Mouse (Mus musculus) kidney, adult 18-20 months (tissue): Measurements from ENCODE around the gene Pgap1.
A peak's percentile ranks its signal among the peaks of the same experiment; 100 is the strongest.

Experiments used
- DNase-seq: peaks from one replicate; pipeline ENCODE4 v3.0.0; 2021

The Pgap1 gene

DNA sequence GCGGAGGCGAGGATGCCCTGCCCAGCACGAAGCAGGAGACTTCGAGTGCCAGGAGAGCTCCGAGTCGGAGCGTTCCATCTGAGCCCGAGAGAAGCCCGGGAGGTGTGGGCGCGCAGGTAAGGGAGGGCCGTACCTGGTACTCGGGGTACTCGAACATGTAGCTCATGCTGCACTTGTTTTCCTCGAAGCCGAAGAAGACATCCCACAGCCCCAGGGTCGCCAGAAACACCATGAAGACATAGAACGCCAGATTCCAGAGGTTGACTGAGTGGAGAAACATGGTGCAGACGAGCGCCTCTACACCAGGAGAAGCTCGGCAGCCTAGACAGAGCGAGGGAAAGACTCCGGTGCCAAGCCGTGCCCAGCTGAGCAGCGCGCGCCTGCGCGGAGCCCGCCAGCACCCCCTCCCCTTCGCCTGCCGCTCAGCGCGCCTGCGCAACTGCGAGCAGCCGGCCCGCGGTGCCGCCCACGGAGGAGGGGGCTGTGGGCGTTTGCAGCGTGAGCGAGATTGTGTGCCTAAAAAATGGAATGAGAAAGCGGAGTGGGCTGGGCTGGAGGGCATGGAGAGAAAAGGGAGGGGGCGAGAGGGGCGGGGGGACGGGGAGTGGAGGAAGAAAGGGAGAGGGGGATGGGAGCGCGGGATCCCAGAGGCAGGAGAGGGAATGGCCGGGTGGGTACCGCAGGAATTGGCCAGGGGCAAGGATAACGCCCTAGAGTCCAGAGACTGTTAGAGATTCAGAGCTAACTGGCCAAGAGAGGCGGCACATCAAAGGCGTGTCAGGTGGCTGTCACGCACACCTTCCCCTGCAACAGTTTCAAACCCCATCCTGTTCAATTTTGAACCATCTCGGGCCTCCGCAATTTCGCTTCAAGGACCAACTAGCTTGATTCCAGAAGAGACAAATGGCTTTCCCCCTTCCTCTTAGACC is at the start of gene Pgap1:
TSS of gene Pgap1 (minus strand) at position 384 of the 929 bp plus-strand sequence.
- DNase-seq, result peak; percentile 88

DNA sequence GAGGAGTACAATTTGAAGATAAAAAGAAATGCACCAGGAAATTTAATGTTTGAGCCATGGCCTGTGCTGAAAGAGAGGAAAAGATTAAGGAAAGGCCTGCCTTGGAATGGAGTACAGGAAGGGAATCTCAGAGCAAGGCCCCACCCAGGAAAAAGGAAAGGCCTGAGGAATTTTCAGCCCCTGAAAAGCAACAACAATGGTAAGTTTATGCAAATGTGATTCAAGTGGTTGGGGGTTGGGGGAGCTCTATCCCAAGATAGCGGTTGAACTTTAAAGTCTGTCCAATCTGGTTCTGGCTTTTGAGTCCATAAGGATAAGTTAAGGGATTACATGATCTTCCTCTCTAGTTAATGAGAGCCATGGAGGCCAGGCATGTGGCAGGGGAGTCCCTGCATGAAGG is 49.5 kb upstream of the Pgap1 start:
- no peak for DNase-seq

DNA sequence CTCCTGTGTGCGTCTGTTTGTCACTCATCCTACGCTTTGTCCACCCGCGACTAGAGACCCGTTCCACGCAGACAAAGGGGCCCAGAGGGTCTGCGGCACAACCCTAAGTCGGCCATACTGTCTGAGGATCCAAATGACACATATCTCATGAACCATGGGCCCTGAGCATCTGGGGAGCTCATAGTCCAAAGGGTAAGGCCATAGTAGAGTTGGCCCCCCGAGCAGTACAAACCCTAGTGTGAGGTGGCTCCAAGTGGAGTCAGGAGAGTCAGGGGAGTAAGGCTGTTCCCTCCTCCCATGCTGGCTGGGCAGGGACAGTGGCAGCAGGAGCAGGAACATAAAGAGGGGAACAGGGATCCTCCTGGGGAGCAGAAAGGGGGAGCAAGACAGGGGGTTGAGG is 44.2 kb upstream of the Pgap1 start:
- no peak for DNase-seq

DNA sequence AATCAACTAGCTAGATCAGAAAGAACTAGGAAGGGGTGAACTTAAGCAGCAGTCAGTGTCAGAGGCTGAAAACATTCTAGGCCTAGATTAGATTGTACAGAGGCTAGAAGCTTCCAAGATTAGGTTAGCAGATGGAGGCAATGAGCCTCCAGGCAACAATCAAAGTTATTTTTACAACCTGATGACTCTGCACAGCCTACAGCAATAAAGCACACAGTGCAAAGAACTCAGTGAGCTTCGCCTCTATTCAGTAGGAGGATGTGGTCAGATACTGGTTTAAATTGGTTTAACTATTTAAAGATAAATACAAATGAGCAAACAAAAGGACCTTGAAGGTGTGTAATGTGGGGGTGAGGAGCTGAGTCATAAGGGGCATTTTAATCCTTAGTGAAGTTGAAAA is 42.8 kb upstream of the Pgap1 start:
- DNase-seq, result no peak

DNA sequence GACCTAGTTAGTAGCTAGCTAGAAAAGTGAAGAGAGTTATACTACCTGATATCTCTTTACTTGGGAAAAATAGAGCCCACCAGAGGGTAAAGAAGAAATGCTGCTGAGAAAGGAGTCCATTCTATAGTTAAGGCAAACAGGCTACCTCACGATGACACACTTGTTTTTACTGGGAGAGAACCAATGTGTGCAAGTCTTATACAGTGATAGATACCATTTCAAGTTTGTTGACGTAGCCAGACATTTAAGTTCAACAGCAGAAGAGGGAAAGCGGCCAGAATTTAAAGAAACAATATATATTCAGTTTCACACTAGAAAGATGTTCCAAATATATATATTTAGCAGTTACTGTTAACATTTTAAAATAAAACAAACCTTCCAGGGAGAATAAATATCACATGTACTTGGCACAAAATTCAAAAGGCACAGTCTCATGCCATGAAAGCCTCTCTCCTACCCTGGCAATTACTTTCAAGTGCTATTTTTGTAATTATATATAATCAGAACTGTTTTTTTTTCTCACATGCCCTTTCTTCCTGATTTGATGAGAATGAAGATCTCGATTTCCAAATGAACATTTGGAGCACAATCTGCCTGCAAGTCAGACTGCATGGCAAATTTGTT is 40.2 kb upstream of the Pgap1 start:
- no peak for DNase-seq

DNA sequence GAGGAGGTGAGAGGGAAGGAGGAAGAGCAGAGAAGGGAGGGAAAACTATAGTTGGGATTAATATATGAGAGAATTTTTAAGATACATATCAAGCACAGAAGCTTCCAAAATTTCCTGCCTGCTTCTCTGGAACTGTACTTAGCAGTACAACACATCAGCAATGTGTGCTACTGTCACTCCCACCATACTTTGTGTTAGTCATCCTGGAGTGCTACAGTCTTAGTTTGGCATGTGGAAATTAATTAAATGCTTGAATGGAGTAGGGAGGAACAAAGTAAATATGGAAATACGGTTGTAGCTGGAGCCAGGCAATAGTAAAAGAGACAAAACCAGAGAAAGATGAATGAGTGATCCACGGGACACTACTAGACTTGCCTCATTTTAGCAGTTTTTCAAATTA is 38.7 kb upstream of the Pgap1 start:
- DNase-seq, result no peak

DNA sequence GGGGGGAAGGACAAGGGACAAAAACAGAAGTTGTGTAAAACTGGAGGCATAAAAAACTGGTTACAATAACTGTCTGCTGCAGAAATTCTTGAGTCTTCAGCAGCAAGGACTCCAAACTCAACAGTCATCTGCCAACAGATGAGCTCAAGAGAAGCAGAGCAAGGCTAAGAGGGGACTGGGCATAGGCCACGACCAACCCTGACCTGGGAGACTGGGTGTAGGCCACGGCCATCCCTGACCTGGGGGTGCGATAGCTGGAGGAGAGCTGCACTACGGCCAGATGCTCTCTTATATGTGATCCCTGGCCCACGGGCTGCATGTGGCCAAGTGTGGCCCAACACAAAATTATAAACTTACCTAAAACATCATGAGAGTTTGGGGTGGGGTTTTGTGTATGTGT is 29.6 kb upstream of the Pgap1 start:
- no peak for DNase-seq

DNA sequence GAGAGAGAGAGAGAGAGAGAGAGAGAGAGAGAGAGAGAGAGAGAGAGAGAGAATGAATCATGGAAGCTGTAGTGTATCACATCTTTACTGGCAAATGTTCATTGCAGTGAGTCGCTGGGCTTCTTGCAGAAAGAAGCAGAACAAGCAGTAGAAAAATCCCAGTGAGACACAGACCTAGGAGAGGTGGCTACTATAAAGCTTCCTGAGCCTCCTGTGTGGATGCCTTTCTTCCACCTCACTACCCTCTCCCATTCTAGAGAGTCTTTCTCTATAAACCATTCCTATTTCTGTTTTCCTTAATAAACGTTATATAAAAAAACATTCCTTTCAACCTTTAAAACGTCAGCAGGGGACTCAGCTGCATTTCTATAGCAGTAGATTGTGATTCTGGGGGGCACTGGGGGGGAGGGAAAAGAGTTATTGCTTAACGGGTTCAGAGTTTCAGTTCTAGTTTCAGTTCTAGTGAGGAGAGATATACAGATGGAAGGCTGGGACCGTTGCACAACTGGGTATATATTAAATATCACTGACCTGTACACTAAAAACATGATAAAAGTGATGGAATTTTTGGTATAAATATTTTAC is 28.6 kb upstream of the Pgap1 start:
- DNase-seq, result no peak

DNA sequence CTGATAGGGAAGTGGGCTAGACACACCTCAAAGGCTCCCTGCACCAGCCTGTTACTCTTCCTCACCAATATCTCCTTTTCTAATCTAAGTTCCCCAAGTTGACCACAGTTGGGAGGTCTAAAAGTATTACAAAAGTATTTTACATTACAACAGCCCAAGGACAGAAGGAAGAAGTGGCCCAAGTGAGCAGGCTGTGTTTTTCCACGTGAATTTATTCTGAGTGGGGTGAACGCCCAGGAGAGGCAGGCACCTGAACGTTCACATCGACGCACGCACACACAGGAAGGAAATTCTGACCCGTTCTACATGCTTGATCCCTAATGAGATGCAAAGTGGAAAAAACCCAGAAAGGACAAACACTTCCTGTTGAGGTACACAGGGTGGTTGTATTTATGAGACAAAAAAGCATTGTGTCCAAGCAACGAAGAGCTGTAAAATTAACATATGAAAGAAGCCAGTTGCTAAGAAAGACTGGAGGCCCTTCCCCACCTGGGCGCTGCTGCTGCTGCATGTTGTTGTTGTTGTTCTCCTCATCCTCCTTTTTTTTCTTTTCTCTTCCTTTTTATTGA is 27.9 kb upstream of the Pgap1 start:
- peak; percentile 5 for DNase-seq

DNA sequence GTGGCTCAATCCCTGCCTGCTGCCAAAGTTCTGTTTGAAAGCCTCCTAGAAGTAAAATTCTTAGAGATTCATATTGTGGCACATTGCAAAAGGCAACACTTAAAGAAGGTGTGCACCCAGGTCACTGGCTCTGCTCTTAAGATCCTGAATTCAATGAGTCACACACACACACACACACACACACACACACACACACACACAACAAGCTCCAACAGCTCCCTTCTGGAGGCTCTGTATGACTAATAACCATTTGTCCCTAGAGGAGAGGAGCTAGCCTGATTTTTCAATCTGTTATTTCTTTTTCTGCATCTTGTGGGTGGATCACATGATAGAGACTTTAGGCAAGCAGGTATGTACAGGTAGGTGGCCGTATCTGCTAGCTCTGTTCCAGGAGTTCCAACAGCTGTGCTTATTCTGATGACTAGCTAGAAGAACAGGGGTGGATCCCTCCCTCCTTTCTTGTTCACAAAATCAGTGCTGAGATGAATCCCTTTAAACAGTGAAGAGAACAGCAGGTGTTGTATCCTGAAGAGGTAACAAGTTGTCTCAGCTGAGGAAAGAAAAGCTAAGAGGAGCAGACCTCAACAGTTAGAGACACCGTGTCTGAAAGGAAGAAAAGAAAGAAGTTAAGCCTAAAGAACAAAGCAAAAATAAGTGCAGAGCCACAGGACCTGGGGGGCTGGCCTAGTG is 27.2 kb upstream of the Pgap1 start:
- DNase-seq, result no peak

DNA sequence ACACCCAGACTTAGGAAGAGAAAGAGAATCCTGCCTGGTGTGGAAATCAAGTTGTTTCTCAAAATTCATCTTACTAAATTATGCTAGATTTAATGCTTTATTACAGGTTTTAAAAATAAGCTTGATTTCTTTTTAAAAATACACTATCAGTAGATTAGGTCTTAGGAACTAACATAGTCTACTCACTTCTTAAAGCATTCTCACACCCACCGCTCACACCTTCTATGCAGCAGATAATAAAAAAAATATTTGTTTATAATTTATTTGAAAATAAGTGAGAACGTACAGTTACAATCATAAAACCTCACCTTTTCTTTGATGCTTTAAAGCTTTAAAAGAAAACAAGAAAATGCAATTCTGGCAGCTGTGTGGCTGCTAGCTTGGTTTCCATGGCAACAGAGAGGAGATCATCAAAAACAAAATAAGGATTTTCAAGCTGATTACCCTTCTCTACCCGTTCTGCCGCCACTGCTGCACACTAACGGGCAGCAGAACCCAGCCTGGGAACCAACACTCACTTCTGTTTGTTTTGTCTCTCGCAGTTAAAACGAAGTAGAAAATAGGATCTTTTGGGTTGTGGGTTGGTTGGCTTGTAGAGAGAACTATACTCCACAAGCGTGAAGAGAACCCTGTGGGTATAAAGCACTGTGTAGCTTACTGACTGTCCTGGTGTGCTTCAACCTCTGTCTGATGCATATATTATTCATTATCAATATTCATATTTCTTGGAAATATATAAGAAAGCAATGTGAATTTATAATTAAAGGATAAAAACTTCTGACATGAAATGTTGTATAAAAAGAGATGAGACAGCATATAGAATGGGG is 21.1 kb upstream of the Pgap1 start:
- DNase-seq, result no peak

DNA sequence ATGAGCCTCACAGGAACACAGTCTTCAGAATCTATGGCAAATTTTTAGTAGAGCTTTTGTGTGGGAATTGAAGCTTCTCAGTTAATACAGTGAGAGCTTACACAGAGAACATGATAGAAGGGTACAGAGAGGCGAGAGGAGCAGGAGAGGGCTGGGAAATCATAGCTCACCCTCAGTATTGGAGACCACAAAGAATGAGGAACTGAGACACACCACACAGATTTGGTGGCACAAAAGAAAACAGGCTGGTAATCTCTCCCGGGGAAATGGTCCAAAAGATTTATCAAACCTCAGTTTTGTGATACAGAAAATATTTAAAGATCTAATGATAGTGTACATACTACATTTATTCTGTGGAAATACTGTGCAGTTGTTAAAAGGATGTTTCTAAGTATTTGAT is 11.6 kb upstream of the Pgap1 start:
- no peak for DNase-seq

DNA sequence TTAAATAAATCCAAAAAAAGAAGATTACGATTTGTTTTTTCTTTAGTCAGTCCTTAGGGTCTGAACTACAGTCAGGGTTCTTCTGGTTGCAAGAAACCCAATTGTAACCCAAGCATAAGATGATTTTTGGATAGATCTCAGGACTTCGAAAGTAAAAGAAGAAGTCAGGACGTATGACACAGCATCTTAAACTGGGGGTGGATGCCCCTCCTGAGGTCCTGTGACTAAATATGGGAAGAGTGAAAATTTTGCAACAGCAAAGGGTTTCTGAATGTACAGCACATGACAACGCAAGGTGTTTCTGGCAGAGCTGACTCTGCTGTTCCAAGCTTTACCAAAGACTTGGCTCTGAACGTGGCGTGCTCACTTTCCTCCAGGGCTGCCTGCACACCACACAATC is 6.4 kb upstream of the Pgap1 start:
- no peak for DNase-seq

DNA sequence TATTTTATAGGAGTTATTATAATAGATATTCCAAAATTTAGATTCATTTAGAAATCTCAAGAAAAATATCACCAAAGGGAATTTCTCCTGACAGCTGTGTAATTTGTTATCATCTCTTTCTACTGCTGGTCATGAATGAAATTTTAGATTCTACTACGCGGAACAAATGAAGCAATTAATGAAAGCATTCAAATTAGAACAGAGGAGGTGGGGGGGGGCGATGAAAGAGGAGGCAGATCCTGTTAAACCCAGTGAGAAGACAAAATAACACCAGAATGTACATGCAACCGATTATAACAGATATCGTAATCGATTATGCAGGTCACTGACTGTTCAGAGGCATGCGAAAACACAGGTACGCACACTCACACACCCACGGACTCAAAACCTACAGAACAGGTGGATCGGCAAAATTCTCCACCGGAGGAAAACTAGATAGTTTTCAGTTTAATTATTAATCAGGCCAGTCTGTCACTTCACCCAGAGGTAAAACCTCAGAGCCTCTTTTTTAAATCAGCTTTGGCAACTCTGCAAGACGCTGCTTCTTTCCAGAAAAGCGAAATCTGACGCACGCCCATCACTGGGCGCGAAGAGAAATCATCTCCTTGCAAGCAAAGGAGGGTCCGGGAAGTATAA is 780 bp downstream of the Pgap1 start:
- DNase-seq, result no peak

DNA sequence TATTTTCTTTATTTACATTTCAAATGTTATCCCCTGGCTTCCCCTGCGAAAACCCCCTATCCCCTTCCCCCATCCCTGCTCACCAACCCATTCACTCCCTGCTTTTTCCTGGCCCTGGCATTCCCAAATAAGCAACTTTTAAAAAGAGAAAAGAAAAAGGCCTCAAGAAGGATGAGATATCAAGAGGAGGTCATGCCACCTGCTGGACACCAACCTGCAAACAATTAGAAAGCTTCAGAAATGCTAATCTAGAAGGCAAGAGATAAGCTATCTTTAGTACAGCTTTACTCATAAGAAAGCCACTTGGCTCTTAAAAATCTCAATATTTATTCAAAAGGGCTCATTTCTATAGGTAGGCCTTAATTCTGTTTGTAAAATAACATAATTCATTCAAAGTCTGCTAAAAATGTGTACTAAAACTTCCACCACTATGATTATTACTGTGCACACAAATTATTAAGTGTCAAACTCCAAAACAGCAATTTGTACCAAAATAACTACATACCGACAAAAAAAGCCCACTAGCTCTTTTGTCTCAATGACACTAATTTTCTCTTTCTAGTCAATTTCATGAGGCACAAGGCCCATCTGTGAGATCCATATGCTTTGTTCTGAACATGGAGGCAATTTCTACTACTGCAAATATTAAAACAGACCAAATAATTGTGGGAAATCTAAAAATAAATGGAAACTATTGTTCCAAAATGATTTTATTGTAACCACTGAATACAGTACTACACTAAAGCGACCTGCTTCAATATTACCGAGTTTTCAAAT is 1.9 kb downstream of the Pgap1 start:
- no peak for DNase-seq

DNA sequence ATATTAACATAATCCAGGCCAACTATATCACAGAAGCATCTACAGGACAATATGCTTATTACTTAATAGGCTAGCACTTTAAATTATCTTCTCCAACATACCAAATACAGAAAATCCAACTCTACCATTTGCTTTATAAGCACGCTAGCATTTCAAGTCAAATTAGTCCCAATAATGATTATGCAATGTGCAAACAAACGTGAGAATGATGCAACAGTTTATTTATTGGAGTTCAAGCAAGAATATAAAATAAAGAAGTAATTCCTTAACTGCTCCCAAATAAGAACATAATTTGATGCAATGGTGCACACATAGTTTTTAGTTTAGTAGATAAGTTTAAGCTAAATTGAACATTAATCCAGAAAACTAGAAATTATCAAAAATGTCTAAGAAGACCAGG is 4.9 kb downstream of the Pgap1 start:
- no peak for DNase-seq

DNA sequence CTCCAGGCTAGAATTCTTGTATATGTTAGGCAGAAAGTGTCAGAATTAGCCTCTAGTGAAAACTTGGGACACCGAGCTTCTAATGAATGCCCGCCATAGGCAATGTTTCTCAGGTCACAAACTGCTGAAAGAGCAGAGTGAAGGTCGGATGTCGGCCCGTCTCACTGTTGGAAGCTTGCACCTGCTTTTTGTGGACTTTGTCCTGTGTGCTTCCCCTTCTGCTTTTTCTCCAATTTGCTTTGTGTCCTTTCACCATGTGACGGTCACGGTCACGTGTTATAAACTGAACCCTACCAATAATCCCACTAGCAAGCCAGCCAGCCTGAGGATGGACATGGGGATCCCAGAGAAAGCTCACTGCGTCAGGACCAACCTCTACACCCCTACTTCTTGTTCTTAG is 12.3 kb downstream of the Pgap1 start:
- peak; percentile 21 for DNase-seq

DNA sequence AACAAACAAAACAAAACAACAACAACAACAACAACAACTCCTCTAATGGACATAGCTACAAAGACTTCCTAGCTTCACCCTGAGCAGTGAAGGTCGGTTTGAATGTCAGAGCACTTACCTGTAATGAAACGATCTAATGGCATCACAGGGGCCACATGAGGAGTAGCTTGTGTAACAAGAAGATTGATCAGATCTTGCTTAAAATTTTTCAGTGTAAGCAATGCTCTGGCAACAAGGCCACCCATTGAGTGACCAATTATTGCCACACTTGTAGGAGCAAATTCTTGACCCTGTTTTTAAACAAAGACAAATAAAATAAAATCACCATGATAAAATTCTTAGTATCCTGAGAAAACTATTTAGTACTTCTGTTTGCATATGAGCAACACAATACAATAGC is 14.6 kb downstream of the Pgap1 start:
- DNase-seq, result no peak

DNA sequence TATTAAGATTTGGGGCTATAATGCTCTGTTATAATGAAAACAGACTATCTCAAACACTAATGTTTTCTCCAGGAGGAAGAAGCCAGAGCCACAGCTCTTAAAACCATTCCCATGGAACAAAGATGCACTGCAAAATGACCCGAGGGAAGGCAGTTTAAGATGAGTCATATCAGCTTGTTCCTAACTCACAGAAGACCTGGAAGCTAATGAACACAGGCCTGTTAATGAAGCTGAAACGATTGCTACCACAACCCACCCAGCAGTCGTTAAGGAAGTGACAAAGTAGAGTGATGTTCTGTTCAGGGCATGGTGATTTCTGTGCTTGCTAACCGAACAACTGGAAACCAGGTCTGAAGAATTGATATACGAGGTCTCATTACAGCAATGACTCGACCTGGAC is 26.3 kb downstream of the Pgap1 start:
- DNase-seq, result no peak

DNA sequence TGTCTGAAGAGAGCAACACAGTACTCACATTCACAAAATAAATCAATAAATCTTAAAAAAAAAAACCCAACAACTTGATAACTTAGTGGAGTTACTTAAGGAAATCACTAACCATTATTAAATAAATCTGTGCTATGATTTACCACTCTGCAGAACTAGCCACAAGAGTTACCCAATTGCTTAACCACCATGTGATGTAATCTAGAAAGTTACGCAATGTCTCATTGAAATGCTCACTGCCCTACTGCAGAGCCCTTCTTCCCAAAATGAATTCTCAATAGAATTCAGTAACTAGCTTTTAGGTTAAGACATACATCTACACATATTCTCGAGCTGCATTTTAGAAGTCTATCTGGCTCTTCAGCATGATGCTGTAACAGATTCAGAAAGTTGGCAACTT is 33.8 kb downstream of the Pgap1 start:
- no peak for DNase-seq

DNA sequence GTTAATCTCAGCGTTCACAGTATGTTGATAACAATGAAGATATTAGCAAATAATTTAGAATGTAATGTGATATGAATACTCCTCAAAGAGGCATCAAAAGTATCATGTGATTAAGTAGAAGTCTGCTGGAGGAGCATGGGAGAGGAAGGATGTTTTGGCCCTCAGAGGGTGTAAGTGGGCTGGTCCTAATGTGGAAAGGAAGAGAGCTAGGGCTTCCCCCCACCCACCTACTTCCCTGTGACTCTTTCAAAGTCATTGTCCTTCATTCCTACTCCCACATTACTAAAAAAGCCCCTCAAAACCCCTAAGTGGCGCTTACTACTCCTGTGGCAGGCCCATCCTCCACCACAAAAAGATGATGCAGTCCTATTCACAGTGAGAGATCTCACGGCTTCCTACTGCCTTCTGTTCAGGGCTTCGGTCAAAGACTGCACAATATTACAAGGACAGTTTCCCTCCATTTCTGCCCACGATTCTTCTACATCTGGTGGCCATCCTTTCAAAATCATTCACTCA is 37.4 kb downstream of the Pgap1 start:
- DNase-seq, result no peak
